Mouse (Mus musculus): Measurements from ENCODE around the gene Mcu. TPM values are rescaled to one million over a fixed set of nuclear protein-coding genes. Genes with fewer than 3 reads are reported as not detected.
A peak's percentile ranks its signal among the peaks of the same experiment; 100 is the strongest.

The Mcu gene
- polyA plus RNA-seq, 1 experiment from 2014 or later: 19.5 TPM

DNA sequence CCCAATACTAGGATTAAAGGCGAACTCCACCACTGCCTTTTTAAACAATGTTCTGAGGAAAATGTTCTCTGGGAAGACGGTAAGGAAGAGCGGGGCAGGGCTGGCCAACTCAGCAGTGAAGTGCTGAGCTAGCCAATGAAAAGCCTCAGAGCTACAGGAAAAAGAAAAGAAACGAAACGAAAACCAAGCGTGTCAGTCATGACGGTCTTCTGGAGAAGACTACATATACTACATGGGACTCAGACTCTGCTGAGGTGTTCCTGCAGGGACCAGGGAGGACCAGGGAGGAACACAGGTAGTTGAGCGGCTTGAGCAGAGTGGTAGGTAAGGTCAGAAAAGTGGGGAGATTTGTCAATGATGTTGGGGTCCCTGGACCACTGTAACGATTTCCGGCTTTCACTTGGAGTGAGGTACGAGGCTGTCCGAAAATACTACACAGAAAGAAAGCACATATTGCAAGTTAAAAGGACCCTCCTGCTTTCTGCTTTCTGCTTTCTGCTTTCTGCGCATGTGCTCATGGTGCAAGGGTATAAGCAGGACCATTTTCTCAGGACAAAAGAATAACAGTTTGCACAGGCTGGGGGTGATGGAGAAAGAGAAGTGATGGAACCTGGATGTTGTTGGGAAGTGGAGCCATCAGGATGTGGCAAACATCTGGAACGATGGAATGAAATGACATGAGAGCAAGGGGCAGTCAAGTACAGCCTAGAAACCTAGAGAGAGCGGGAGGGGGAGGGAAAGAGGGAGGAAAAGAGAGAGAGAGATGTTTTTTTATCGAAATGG is 20.4 kb upstream of the Mcu start:
- no peak overlapping the region for H3K4me2 ChIP-seq (replicated peaks)

DNA sequence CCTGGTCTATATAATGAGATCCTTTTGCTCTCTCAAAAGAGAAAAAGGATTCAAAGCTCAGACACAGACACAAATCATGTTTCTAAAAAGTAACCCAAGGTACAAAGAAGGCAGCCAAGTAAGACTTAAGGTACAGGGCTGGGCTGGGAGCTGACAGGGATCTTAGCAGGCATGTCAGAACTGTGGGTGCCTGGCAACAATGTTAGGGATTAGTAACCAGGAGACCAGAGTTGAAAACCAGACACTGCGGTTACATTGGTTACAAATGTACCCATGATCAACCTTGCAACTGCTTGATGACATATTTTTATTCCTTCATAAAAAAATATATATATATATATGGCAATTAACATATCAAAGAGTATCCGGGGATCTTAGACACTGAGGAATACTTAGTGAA is 19.6 kb upstream of the Mcu start:
- Histone ChIP-seq H3K9ac (replicated peaks) (no peak overlapping the region), H3K27me3 (peaks cover 8% of the 10 kb centered on the region; the same call in 1 of the 2 replicates), H3K4me1 (replicated peaks) (0 out of 2 replicates have a peak, but pooled peaks cover 8% of the 10 kb centered on the region), H3K27ac (no peak overlapping the region), H3K9me3 (peaks cover 5% of the 10 kb centered on the region; the same call in 1 of the 2 replicates), H3K36me3 (no peaks in the 10 kb centered on the region), H3K4me2 (replicated peaks) (no peak overlapping the region), H3K4me3 (replicated peaks) (no peak overlapping the region)
- ATAC-seq: no peak
- 39% methylated on average over 2 of the region's 2 CpGs for WGBS

More for the DNA sequence above, 20.4 kb upstream of the Mcu start:
- Histone ChIP-seq H3K4me3 (replicated peaks) (no peak overlapping the region), H3K4me1 (replicated peaks) (0 out of 2 replicates have a peak, but pooled peaks cover 8% of the 10 kb centered on the region), H3K9ac (replicated peaks) (no peak overlapping the region), H3K27me3 (peaks cover 8% of the 10 kb centered on the region; the same call in 1 of the 2 replicates), H3K27ac (no peak overlapping the region), H3K9me3 (peaks cover 5% of the 10 kb centered on the region; the same call in 1 of the 2 replicates), H3K36me3 (no peaks in the 10 kb centered on the region)
- WGBS: 80% methylated on average over 16 of the region's 16 CpGs
- ATAC-seq: no peak

DNA sequence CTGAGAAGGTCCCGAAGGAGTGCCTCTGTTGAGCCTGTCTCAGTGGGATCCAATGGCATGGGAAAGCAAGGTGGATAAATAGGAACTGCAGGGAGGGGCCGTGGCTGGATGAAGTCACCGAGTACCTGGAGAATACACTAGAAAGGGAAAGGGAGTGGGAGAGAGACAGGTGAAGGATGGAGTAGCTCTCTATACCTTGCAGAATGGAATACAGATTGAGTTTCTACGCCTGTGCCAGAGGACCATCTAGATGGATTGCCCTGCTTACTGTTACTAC is 13.0 kb upstream of the Mcu start:
- 78% methylated on average over 4 of the region's 4 CpGs for WGBS
- no peaks in the 10 kb centered on the region for H3K36me3 ChIP-seq
- no peak overlapping the region for H3K9ac ChIP-seq (replicated peaks)
- H3K4me1 ChIP-seq (replicated peaks): peaks cover 16% of the 10 kb centered on the region
- no peak for ATAC-seq
- H3K4me3 ChIP-seq (replicated peaks): no peak overlapping the region
- no peak overlapping the region for H3K27ac ChIP-seq
- H3K9me3 ChIP-seq: peaks cover 5% of the 10 kb centered on the region; the same call in 1 of the 2 replicates
- no peak overlapping the region for H3K4me2 ChIP-seq (replicated peaks)
- no peaks in the 10 kb centered on the region for H3K27me3 ChIP-seq

DNA sequence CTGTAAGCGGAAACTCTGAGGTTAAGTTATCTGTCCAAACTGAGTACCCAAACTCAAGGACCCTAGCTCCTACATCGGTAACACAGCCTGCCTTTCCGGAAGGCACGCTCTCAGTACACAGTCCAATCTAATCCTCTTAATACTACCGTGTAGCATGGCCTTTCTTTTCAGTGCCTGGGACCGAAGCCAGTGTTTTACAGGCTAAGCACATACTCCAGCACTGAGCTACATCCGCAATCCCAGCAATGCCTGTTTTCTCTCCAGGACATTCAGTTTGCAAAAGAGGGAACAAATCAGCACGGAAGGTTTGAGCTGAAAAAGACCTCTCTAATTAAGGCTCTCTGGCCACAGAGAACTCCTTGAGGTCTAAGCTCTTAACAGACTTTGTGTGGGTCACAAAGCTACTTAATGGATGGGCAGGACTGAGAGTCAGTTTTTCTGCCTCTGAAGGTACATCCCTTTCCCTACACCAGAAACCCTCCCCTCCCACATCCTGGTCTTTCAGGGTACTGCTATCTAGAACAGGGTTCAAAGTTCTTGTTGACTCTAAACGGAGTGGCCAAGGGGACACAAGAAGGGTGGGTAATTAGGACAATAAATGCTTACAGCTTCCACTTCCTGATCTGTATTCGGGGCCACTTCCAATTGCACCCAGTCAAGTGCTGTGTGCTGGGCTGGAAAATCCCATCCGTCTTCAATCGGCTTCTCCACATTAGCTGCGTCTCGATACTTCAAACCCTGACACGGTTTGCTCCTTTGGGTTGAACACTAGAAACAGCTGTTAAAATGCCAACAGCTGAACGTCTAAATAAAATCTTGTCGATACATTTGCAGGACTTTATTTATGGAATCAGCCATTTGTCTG is 12.4 kb upstream of the Mcu start:
- Histone ChIP-seq H3K9ac (replicated peaks) (no peak overlapping the region), H3K36me3 (no peaks in the 10 kb centered on the region), H3K4me3 (replicated peaks) (no peak overlapping the region), H3K9me3 (peaks cover 5% of the 10 kb centered on the region; the same call in 1 of the 2 replicates), H3K4me1 (replicated peaks) (peaks cover 16% of the 10 kb centered on the region), H3K27me3 (no peaks in the 10 kb centered on the region), H3K27ac (no peak overlapping the region), H3K4me2 (replicated peaks) (0 out of 2 replicates have a peak overlapping the region, but pooled peaks have one; percentile 11)
- WGBS: 34% methylated on average over 17 of the region's 17 CpGs
- peak; percentile 86 for ATAC-seq

DNA sequence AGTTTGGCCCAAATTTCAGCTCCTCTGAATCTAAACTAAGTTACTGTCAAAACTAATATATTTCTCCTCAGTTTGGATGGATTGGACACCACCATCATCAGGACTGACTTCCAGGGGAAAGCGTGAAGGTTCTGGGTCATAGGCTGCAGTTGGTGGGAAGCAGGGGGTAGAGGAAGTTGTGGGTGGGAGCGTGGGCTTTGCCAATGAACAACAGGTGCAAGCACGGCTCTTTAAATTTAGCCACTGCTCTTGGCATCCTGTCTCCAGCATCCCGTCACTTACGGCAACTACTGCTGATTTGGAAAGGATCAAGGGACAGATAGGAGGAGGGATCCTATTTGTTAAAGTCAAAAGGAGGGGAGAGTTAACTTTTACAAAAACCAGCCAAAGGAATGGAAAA is 7.0 kb upstream of the Mcu start:
- no peak overlapping the region for H3K4me3 ChIP-seq (replicated peaks)
- no peaks in the 10 kb centered on the region for H3K27me3 ChIP-seq
- H3K9me3 ChIP-seq: no peaks in the 10 kb centered on the region
- no peak overlapping the region for H3K9ac ChIP-seq (replicated peaks)
- no peak for ATAC-seq
- no peak overlapping the region for H3K4me2 ChIP-seq (replicated peaks)
- no peak overlapping the region for H3K27ac ChIP-seq
- WGBS: 79% methylated on average over 5 of the region's 5 CpGs
- peaks cover 6% of the 10 kb centered on the region for H3K4me1 ChIP-seq (replicated peaks)
- no peaks in the 10 kb centered on the region for H3K36me3 ChIP-seq

DNA sequence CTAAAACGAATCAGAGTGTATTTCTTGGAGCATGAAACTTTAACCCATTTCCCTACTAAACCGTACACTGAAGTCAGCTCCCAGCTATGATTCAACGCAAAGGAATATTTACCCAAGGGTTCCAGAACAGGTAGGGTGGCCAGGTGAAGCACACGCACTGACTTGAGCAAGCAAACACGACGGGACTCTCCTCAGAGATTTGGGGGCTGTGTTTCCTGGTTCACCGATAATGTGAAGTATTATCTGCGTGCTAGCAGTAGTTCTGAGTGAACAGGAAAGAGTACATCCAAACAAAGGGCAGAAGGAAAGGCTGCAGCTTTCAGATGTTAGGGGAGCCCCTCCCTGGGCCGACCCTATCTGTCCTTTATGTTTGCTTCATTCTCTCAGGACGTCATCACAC is 4.9 kb upstream of the Mcu start:
- H3K4me2 ChIP-seq (replicated peaks): no peak overlapping the region
- H3K9ac ChIP-seq (replicated peaks): no peak overlapping the region
- H3K9me3 ChIP-seq: no peaks in the 10 kb centered on the region
- no peak overlapping the region for H3K27ac ChIP-seq
- peaks cover 4% of the 10 kb centered on the region; the same call in 1 of the 2 replicates for H3K27me3 ChIP-seq
- 0 out of 2 replicates have a peak, but pooled peaks cover 5% of the 10 kb centered on the region for H3K4me1 ChIP-seq (replicated peaks)
- H3K4me3 ChIP-seq (replicated peaks): no peak overlapping the region
- no peaks in the 10 kb centered on the region for H3K36me3 ChIP-seq
- 83% methylated on average over 10 of the region's 10 CpGs for WGBS
- ATAC-seq: no peak

DNA sequence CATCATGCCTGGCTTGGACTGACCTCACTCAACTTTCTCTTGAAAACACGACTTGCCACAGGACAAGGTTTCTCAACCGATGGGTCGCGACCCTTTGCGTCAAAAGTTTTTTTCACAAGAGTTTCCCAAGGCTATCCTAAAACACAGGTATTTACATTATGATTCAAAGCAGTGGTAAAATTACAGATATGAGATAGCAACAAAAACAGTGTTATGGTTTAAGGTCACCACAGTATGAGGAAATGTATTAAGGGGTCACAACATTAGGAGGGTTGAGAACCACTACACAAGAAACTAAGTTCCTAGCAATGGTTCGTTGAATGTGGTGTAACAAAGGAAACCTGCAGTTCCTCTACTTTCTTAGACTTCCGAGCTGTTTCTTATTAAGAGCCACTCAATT is 1.3 kb upstream of the Mcu start:
- no peak for ATAC-seq
- H3K9me3 ChIP-seq: no peaks in the 10 kb centered on the region
- H3K27ac ChIP-seq: no peak overlapping the region
- H3K4me1 ChIP-seq (replicated peaks): peaks cover 24% of the 10 kb centered on the region
- H3K27me3 ChIP-seq: peaks cover 7% of the 10 kb centered on the region
- no peak overlapping the region for H3K9ac ChIP-seq (replicated peaks)
- no peak overlapping the region for H3K4me3 ChIP-seq (replicated peaks)
- 94% methylated on average over 7 of the region's 7 CpGs for WGBS
- no peak overlapping the region for H3K4me2 ChIP-seq (replicated peaks)
- H3K36me3 ChIP-seq: no peaks in the 10 kb centered on the region

DNA sequence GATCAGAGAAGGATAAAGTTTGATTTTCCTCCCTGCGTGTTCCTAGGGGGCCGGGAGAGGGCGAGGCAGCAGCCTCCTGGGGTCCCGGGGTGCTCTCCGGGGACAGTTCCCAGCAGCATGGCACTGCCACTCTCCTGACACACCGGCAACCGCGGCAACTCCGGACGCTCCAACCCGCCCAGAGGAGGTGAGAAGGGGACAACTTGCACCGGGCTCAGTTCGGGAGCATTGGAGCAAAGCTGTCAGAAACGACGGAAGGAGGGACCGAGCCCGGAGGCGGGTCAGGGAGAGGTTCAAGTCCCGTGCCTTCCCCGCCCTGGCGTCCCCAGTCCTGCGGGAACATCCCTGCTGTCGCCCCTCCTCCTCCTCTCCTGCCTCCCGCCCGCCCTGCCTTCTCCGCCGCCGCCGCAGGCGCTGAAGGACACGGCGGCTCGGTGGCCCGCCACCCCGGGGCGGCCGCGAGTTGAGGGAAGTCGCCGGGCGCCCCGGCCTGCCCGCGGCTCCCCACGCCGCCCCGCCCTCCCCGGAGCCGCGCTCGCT is 441 bp downstream of the Mcu start, which contains the start of gene Gm10322:
Gene Gm10322 (plus strand): TSS at position 83 of the 540 bp plus-strand sequence.
- peak within 1 kb of the TSS; percentile 85 for H3K4me2 ChIP-seq (replicated peaks)
- H3K9ac ChIP-seq (replicated peaks): peak within 1 kb of the TSS; percentile 95
- H3K27ac ChIP-seq: peak within 1 kb of the TSS; percentile 90
- no peaks in the 10 kb centered on the region for H3K9me3 ChIP-seq
- under 1% methylated on average over 36 of the region's 51 CpGs for WGBS
- no peaks in the 10 kb centered on the region for H3K36me3 ChIP-seq
- ATAC-seq: peak; percentile 89
- peaks cover 7% of the 10 kb centered on the region for H3K27me3 ChIP-seq
- peaks cover 24% of the 10 kb centered on the region for H3K4me1 ChIP-seq (replicated peaks)
- peak within 1 kb of the TSS; percentile 85 for H3K4me3 ChIP-seq (replicated peaks)

DNA sequence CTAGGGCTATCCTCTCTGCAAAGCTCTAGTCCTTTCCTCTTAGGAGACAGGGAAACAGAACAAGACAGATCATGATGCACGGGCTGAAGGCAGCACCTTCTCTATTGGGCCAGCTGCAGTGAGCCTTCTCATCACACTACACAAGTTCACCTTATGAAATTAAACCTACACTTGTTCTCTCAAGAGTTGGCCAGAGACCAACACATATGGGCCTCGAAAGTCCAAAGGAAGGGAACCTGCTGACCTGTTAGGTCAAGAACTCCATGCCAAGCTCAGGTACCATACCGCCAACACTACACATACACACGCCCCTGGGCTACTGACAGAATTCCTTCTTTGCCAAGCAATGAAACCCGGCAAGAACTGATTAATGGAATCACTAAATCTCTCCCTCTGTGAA is 1.1 kb downstream of the Mcu start:
- H3K9me3 ChIP-seq: no peaks in the 10 kb centered on the region
- H3K4me1 ChIP-seq (replicated peaks): peaks cover 24% of the 10 kb centered on the region
- H3K4me3 ChIP-seq (replicated peaks): peak overlapping the region; percentile 85
- H3K27me3 ChIP-seq: peaks cover 7% of the 10 kb centered on the region
- peak overlapping the region; percentile 95 for H3K9ac ChIP-seq (replicated peaks)
- 35% methylated on average over 5 of the region's 5 CpGs for WGBS
- H3K4me2 ChIP-seq (replicated peaks): peak overlapping the region; percentile 85
- H3K27ac ChIP-seq: no peak overlapping the region
- ATAC-seq: no peak
- H3K36me3 ChIP-seq: no peaks in the 10 kb centered on the region

DNA sequence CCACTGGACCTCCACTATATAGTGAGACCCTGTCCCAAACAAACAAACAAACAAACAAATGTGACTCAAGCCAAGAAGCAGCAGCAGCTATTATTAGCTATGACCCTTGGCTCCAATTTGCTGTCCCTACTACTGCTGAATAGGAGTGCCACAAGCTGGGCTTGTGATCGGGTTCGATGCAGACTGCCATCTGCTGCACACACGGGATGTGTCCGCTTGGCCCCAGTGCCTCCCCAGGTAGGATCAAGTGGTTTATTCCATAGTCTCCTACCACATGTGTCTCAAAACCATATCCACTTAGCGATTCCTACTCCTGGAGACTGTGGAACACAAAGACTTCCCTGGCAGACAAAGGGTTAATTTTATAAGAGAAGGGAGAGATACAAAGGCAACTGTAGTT is 2.4 kb downstream of the Mcu start:
- peaks cover 24% of the 10 kb centered on the region for H3K4me1 ChIP-seq (replicated peaks)
- no peaks in the 10 kb centered on the region for H3K9me3 ChIP-seq
- H3K4me2 ChIP-seq (replicated peaks): no peak overlapping the region
- no peak overlapping the region for H3K4me3 ChIP-seq (replicated peaks)
- no peaks in the 10 kb centered on the region for H3K36me3 ChIP-seq
- ATAC-seq: no peak
- WGBS: 79% methylated on average over 5 of the region's 5 CpGs
- no peak overlapping the region for H3K9ac ChIP-seq (replicated peaks)
- H3K27me3 ChIP-seq: peaks cover 7% of the 10 kb centered on the region
- H3K27ac ChIP-seq: no peak overlapping the region

DNA sequence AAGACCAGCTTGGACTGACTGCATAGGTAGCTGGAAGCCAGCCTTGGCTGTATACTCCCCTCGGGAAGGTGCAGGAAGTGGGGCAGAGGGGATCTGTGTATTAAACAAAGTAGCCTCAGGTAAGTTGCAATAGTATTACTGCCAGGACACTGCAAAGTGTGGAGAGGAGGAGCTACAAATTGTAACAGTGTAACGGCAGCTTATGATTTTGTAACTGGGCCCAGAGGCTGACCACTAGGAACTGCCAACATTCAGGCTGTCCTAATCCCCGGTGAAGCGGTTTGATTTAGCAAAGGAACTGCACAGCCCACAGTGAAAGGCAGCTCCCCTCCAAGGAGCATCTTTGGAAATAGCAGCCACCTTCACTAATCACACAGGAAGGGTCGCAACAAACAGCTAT is 3.2 kb downstream of the Mcu start:
- ATAC-seq: no peak
- peaks cover 24% of the 10 kb centered on the region for H3K4me1 ChIP-seq (replicated peaks)
- H3K4me2 ChIP-seq (replicated peaks): no peak overlapping the region
- no peaks in the 10 kb centered on the region for H3K9me3 ChIP-seq
- no peak overlapping the region for H3K9ac ChIP-seq (replicated peaks)
- 74% methylated on average over 5 of the region's 5 CpGs for WGBS
- no peak overlapping the region for H3K4me3 ChIP-seq (replicated peaks)
- H3K27me3 ChIP-seq: peaks cover 7% of the 10 kb centered on the region
- H3K36me3 ChIP-seq: no peaks in the 10 kb centered on the region
- H3K27ac ChIP-seq: no peak overlapping the region
